Mouse (Mus musculus) spleen, adult 18-20 months (tissue): ENCODE measurements at regions not wholly inside any gene's neighbourhood (a gene's known extent, or its start where the extent isn't known, plus 50 kb on each side); places are given as distances from the start of the nearest gene placed in this dataset.

Experiments
- DNase-seq, 2 experiments: peaks; one replicate each; pipeline ENCODE4 v3.0.0; 2022; ENCODE audit warnings: mixed read lengths in 2 of 2

- no peak for DNase-seq
These were observed 224.0 kb downstream of the Gm26897 start for GRCm38 (mm10) chr5:111957698-111958097.

GRCm38 (mm10) chr5:111958226-111958625 is 224.5 kb downstream of the Gm26897 start:
- DNase-seq = peak in 1 of 2 experiments; percentile 5

GRCm38 (mm10) chr5:111965311-111965710 is 231.6 kb downstream of the Gm26897 start:
- no peak for DNase-seq

- DNase-seq = no peak
These were observed 234.4 kb downstream of the Gm26897 start for GRCm38 (mm10) chr5:111968121-111968520.

GRCm38 (mm10) chr5:111968701-111969100 is 235.0 kb downstream of the Gm26897 start:
- DNase-seq = no peak

- no peak for DNase-seq
These were observed 237.5 kb downstream of the Gm26897 start for GRCm38 (mm10) chr5:111971193-111971592.

GRCm38 (mm10) chr5:111971952-111972351 is 238.2 kb downstream of the Gm26897 start:
- no peak for DNase-seq

GRCm38 (mm10) chr5:111975686-111976085 is 242.0 kb downstream of the Gm26897 start:
- no peak for DNase-seq

GRCm38 (mm10) chr5:111979601-111980000 is 245.9 kb downstream of the Gm26897 start:
- no peak for DNase-seq

- DNase-seq = no peak
These were observed 248.4 kb downstream of the Gm26897 start for GRCm38 (mm10) chr5:111982106-111982505.

GRCm38 (mm10) chr5:111985997-111986396 is 252.3 kb downstream of the Gm26897 start:
- DNase-seq = no peak

- DNase-seq = no peak
These were observed 253.3 kb downstream of the Gm26897 start for GRCm38 (mm10) chr5:111987036-111987435.

GRCm38 (mm10) chr5:111991805-111992204 is 258.1 kb downstream of the Gm26897 start:
- no peak for DNase-seq

- DNase-seq = no peak
These were observed 259.1 kb downstream of the Cryba4 start for GRCm38 (mm10) chr5:111993221-111993620.

GRCm38 (mm10) chr5:111993930-111994329 is 258.4 kb downstream of the Cryba4 start:
- no peak for DNase-seq

GRCm38 (mm10) chr5:111996806-111997205 is 255.5 kb downstream of the Cryba4 start:
- DNase-seq = no peak

GRCm38 (mm10) chr5:112001742-112002701 is 250.3 kb downstream of the Cryba4 start:
- no peak for DNase-seq

- DNase-seq = no peak
These were observed 249.3 kb downstream of the Cryba4 start for GRCm38 (mm10) chr5:112002856-112003660.

- DNase-seq = no peak
These were observed 248.3 kb downstream of the Cryba4 start for GRCm38 (mm10) chr5:112004041-112004440.

- no peak for DNase-seq
These were observed 239.7 kb downstream of the Cryba4 start for GRCm38 (mm10) chr5:112012505-112013164.

GRCm38 (mm10) chr5:112018925-112019324 is 233.4 kb downstream of the Cryba4 start:
- no peak for DNase-seq

- no peak for DNase-seq
These were observed 231.4 kb downstream of the Cryba4 start for GRCm38 (mm10) chr5:112020882-112021281.

- no peak for DNase-seq
These were observed 222.4 kb downstream of the Cryba4 start for GRCm38 (mm10) chr5:112029955-112030354.
